Mouse (Mus musculus) kidney, adult 2 months (tissue): ENCODE results near the gene Dalrd3.

Experiments used
- CTCF ChIP-seq: fragments of 200-500 bp; conservative IDR thresholded peaks from 2 replicates; pipeline ENCODE4 v1.5.1; 2011; ENCODE audit warnings: low read depth, mild to moderate bottlenecking, control low read depth, low read length, moderate library complexity, mixed read lengths; ENCODE audit not compliant: insufficient read depth, insufficient read length
- POLR2A ChIP-seq: fragments of 200-500 bp; IDR thresholded peaks from one replicate; pipeline ENCODE4 v1.6.1; 2011; ENCODE audit warnings: low read depth, low read length, control low read depth

DNA sequence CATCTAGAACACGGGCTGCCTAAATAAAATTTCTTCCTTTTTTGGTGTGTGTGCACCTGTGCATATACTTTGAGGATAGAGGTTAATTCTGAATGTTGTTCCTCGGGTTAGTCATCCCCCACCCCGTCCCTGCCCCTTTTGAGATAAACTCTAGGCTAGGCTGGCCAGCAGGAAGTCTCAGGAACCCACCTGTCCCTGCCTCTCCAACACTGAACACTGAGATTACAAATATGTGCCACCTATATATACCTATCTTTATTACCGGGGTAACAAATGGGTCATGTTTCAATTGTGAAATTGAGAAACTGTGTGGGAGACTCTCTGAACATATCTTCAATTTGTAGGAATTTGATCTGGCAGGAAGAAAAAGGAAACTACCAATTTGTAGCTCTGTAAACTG is 39.2 kb downstream of the Dalrd3 start:
- TF ChIP-seq CTCF = no peak
- TF ChIP-seq POLR2A = no peak
